Mouse (Mus musculus): Measurements from ENCODE around the gene Dlx4.

The Dlx4 gene

DNA sequence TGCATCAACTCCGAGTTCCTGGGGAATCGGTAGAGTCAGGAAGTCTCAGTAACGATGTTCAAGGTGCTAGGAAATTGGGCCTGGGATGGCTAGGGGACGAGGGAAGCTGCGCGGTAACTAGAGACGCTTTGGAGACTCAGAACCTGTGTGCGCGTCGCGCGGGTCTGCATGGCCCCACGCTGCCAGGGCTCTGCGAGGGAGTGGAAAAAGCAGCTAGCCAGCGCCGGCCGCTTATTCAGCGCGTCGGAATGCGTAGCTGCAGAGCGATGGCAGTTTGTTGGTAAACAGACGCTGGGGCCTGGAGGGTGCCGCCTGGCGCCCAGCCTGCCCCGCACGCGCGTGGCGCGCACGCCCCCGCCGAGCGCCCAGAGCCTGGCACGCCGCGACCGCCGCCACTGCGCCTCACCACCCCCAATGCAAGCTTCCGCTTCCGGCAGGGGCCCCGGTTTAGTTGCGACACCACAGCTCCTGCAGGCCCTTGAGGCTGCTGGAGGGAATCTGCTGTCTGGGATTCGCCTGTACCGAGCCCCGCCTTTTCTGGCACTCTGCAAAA lies at the start of gene Dlx4:
Gene Dlx4, minus strand, starts transcription at position 413 of the 553 bp plus-strand sequence.
- no peak for DNase-seq (ENCODE audit: low read depth, low spot score)

DNA sequence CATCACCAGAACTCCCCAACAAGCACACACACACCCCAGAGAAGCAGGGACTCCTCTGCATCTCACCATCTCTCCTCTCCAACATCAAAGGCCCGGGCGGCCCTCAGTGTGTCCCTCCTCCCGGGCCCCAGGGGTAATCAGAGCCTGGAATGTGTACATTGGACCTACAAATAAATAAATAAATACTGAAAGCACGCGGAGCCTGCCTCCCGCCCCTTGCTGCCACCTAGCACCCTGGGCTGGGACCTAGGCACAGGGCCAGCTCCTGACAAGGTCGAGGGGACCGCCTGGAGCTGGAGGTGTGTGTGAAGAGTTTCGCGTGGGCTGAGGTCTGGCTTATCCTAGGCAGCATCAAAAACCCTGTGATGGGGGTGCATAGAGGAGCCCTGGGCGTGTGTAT lies 43.8 kb upstream of the Dlx4 start:
- DNase-seq (ENCODE audit: low read depth, low spot score): no peak

DNA sequence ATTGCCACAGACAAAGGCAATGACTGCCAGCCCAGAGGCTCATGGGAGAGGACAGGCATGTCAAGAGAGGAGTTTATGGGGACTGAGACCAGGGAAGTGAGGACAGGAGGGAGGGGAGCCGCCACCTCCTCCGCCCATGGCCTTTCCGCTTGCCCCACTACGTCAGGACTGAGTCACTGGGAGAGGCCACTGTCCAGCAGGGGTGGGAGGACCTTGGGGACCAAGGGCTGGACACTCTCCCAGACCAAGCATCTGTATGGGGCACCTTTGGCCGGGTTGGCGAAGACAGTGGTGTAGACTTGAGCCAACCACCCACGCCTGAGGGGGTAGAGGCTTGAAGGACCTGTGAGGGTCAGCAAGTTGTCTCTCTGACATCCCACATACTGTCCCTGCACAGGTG lies 40.8 kb upstream of the Dlx4 start:
- DNase-seq (ENCODE audit: low read depth, low spot score): no peak

DNA sequence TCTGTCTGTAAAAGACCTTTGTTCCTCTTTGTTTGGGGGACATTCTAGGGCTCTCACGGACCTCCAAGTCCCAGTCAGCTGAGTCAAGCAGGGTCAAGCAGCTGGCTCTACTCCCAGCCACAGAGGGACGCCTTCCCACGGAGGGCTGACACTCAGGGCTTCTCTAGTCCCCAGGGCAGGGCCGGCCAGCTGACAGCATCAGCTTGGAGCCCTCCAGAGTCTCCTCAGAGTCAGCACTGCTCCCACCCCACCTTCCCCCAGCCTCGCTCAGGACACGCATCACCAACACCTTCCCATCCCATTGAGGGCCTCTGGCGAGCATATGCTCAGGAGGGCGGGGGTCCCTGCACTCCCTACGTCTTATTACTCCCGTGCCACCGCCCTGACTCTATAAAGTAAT lies 39.6 kb upstream of the Dlx4 start:
- DNase-seq (ENCODE audit: low read depth, low spot score): no peak

DNA sequence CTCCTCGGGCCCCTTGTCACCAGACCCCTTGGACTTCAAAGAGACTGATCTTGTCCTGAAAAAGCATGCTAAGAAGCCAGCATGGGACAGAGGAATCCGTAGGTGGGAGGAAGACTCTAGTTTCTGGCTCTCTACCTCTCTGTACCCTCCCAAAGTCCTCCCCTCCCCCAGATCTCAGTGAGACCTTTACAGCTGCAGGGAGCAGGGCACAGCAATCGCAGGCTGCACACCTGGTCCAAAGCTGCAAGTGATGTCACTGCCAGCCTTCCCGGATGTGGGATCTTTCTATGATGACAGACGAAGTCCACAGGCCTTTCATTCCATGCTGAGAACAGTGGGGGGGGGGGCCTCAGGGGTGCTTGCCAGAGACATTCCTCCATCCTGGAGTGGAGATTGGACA lies 38.5 kb upstream of the Dlx4 start:
- peak; percentile 17 for DNase-seq (ENCODE audit: low read depth, low spot score)

DNA sequence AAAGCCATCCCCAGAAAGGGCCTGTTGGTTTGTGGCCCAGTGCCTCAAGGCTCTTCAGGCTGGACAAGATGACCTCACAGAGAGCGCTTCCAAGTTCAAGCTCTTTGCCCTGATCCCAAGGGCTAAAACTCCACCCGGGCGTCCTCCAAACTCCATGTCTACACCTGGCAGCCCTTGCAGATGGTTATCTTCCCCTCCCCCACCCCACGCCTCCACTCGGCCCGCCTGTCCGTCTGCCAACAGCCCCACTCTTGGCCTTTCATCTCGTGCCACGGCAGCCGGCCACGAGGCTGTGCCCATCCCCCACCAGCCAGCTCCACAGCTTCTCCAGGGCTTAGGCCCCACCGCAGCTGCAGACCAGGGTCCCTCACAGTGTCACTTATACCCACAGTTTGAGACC lies 33.2 kb upstream of the Dlx4 start:
- no peak for DNase-seq (ENCODE audit: low read depth, low spot score)

DNA sequence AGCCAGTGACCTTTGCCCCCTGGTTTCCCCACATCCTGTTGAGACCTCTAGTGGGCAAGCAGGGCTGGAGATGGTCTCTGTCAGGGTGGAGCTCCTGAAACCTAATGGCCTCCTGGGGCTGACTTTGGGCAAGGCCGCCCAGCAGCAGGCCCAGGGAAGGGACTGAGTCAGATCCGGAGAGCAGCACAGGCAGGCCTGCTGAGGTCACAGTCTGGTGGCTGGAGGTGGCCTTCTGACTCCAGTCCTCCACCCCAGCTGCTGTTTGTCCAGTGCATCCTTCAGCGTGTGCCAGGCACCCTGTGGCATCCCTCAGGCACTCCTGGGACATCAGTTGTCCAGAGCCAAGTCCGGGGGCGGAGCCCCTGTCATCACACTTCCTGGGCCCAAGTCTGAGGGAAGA lies 19.8 kb upstream of the Dlx4 start:
- DNase-seq (ENCODE audit: low read depth, low spot score): no peak

DNA sequence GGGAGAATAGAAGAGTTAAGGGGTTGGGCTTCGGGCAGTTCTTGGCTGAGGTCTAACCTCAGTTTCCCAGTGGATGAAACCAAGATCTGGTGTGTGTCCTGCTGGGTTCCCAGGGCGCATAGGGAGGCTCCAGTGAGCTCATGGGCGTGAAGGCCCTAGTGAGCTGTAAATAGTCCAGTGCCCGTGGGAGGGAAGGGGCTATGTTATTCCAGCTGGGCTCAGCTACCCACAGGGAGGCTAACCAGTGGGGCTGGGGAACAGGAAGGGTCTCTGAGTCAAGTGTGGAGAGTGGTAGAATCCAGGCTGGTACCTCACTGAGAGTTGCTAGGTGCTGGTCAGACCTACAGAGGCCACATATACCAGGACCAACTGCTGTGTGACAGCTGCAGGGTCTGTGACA lies 15.6 kb upstream of the Dlx4 start:
- no peak for DNase-seq (ENCODE audit: low read depth, low spot score)

DNA sequence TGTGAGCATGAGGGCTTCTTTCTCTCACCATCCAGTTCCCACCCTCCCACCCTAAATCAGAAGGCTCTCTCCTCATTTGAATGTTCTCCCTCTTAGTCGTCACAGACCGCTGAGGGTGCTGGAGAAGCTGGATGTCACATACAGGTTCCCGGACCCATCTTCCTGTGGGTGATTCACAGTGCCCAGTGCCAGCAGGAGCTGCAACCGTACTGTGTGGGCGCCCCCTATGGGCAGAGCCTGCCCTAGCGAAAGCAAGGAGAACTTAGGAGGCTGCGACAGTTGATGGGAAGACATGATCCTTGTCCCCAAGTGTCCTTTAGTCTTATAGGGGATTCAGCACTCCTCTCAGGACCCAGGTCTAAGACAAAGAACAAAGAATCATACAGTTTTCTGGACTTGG lies 14.6 kb upstream of the Dlx4 start:
- DNase-seq (ENCODE audit: low read depth, low spot score): no peak

DNA sequence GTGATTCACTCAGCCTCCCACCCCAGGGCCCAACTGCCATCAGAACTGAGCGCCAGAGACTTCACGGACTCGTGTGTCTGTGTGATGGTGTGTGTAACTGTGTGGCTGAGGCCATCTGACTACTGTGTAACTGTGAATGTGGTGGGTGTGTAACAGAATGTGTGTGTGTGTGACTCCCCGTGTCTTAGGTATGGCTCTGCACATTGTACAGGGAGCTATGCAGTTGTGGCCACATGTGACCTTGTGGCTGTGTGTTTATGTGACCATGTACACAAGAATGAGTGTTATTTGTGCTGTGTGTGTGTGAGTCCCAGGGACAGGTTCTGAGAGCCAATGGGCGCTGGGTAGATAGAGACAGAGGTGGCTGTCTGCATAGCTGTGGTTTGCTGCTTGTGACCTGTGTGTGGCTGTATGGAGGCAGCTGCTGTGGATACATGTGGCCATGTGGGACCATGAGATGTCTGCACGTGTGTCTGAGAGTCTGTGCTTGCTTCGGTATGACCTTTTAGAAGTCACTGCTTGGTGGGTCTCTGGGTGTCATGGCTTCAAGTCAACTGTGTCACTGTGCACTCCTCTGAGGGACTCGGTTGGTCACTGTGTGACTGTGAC lies 13.8 kb upstream of the Dlx4 start:
- DNase-seq (ENCODE audit: low read depth, low spot score): no peak

DNA sequence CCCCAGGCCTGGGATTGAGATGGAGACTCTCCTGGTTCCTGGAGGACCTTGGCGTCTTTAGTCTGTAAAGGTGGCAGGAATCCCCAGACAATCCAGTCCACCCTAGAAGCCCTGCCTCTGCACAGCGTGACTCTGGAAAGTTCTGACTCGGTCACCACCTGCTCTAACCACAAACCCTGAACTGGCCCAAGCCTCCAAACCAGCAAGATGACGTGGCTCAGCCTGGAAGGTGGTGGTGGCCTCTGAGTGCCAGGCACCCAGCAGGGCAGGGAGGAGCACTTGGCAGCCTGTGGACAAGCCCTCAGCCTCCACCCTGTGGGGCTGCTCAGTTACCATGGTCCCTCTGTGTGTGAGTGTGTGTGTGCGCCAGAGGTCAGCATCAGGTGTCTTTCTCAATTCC lies 11.8 kb upstream of the Dlx4 start:
- DNase-seq (ENCODE audit: low read depth, low spot score): no peak

DNA sequence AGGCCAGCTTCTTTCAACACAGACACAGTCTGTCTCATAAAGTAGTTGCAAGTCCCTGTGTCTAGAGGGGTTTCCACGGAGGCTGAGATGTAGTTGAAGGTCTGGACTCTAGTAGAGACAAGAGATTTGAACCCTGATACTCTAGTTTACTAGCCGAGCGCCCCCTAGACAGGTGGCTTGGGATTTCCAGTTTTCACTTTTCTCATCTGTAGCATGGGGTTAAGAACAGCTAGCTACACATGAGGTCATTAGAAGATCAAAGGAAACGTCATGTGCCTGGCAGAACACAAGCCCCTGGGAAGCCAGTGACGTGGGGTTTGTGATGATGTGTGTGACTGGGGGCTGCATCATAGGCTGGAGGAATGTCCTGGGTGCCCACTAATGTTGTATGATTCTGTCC lies 11.3 kb upstream of the Dlx4 start:
- no peak for DNase-seq (ENCODE audit: low read depth, low spot score)

DNA sequence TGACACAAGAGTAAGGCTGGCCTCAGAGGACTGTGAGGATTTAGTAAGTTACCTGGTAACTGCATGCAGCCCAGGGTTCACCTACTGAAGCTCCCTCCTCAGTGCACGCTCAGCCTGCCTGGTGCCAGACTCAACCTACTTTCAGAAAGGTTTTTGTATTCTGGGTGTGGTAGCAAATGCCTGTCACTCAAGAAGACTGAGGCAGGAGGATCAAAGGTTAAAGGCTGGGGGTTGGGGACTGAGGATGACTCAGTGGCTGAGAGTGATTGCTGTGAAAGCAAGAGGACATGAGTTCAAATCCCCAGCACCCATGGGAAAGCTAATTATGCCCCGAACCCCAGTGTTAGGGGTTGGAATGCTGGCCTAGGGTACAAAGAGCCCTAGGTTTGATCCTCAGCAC lies 9.4 kb upstream of the Dlx4 start:
- DNase-seq (ENCODE audit: low read depth, low spot score): no peak

DNA sequence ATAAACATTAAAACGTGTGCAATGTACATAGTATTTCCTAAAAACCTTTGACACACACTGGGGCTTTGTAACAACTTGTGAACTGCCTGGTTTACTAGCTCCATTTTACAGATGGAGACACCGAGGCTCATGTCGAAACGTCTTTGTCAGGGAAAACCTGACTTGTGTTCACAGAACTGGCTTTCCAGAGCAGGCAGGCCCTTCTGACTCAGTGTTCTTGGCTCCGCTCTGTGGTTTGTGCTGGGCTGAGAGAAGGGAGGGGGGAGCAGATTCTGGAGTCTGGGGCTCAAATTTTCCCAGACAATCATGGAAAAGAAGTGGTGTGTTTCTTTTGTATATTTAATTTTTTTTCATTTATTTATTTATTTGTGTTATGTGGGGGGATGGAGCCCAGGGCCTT lies 7.6 kb upstream of the Dlx4 start:
- DNase-seq (ENCODE audit: low read depth, low spot score): no peak

DNA sequence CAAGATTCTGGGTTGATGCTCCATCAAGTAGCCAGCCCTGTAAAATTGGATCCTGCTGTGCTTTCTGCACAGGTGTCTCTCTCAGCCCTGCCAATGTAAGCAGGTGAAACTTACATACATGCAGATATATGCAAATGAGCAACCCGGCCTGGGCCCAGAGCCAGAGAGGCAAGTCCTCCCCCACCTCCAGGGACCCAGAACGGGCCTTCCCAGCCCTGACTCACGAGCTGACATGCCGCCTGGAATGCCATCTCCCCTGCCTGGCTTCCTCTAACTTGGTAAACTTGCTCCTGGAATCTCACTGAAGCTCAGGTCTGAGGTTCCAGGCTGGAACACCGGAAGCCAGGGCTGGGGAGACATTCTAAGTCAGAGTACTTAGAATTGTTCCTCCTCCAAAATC lies 7.1 kb upstream of the Dlx4 start:
- DNase-seq (ENCODE audit: low read depth, low spot score): no peak

DNA sequence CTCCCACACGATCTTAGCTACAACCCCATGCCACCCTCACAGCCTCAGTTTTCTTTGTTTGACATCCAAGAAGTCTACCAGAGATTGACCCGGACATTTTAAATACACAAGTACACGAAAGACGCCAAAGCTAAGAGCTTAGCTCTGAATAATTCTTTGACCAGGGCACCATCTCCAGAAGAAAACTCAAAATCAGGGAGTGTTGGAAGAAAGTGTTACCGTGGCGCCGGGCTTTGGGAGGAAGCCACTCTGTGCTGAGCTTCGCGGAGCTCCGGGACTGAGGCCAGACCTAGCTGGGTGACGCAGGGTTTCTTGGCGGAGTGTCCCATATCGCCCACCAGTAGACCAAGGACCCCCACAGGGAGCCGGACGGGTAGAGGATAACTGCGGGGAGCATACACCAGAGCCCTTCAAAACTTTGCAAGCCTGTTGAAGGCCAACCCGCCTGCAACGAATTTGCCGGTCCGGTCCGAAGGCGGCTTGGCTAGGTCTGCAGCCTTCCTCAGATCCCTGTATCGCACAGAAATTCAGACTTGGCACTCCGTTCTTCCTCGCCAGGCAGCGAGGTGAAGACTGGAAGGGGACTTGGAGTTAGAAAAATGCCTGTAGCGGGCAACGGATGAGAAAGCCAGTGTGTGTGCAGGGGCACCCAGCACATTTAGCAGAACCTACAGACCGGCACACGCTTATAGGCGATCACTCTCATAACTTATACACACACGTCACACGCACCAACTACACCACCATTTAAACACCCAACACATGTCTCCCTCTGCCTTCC lies 4.4 kb upstream of the Dlx4 start:
- no peak for DNase-seq (ENCODE audit: low read depth, low spot score)

DNA sequence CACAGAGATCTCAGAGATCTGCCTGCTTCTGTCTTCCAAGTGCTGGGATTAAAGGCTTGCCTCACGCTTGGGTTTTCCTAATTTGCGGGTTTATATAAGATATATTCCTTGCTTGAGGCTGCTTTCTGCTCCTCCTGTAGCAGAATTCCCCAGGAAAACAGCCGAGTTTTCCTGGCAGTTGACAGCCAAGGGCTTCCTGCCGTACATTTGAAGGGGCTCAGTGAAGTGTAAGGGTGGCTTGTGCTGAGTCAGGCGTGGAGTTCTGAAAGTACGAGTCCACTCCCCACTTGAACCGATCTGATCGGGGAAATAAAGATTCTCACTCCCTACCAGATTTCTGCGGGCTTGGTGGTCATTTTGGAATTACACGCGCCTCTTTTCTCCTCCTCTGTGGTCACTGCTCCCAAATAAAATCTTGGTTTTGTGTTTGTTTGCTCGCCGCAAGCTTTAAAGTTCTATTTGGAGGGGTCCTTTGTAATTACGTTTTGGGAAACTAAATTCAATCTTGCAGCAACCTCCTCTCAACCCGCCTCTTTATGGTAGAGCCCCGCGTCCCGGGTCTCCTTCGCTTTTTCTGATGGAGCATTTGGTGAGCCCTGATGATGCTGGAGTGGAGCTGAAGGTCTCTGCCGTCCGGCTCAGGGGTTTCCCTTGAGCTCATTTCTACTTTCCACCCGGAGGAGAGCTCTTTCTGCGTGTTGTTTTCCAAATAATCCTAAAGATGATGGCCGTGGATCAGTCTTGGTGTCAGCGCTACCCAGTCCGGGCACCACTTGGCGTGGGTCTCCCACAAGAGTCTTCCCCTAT lies 3.6 kb upstream of the Dlx4 start:
- DNase-seq (ENCODE audit: low read depth, low spot score): no peak

DNA sequence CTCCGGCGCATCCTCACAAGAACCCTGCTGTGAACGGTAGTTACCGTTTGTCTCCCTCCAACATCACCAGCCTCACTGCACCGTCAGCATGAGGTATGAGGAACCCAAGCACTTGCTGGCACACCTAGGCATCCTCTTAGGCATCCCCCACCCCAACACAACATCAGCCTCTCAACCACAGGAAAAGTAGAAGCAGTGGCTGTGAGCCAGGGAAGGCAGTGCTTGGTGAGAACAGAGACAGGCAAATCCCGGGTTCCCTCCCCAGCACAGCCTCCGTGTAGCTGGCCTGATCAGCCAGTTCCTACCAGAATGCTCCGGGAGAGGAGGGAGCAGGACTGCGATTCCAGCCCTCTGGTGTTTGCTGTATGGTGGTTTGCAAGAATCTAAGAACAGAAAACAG lies 2.7 kb upstream of the Dlx4 start:
- no peak for DNase-seq (ENCODE audit: low read depth, low spot score)

DNA sequence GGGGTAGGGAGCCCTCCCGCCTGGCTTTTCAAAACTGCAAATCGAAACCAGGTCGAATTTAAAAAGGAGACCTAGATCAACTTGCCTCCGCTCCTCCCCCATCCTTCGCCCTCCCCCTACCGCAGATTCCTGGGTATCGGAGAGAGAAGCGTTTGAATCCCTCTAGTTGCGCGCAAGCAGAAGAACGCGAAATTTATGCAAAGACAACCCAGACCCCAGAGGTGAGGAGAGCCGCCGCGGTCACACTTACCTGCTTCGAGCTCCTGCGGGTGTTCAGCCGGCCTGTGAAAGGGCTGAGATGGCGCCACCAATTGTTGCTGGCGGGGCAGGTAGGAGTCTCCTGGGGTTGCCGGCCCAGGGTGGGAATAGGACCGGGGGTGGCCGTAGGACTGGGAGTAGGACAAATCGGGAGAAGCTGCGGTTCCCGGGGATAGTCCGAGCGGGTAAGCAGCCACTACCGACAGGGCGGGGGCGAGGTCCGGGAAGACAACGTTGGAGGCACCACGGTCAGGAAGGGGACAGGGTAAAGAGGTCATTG lies 1.0 kb downstream of the Dlx4 start:
- DNase-seq (ENCODE audit: low read depth, low spot score): no peak

DNA sequence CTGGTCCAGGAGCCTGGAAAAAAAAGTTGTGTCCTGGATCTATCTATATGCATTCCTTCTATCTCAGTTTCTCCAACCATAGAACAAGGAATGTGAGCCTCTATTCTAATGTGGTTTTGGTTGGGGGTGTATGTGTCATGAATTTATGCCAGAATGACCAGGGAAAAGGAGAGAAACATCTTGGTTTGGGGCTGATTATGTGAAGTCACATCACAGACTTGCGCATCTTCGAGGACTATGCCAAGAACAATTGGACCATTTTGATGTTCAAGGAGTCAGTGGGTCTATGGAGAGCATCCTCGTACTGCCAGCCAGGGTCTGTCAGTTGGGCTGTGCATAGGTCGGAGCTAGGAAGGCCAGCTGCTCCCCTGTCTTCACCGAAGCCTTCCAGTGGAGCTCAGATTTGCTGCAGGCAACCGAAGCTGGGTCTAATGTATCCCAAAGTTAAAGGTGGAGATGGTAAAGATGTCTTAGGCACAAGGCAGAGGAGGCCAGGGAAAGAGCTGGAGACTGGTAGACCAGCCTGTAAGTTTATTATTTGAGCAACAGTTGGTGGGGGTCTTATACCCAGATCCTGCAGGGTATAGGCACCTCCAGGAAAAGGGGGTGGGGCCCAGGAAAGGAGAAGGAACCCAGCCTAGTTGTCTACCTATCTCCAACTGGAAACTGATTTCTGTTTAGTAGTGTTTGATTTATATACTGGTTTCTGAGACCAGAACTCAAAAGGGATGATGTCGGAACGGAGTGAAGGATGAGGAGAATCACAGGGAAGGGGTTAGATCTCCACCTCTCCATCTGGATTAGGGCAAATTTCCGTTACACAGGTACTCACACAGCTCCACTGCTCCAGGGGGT lies 1.7 kb downstream of the Dlx4 start:
- DNase-seq (ENCODE audit: low read depth, low spot score): no peak

DNA sequence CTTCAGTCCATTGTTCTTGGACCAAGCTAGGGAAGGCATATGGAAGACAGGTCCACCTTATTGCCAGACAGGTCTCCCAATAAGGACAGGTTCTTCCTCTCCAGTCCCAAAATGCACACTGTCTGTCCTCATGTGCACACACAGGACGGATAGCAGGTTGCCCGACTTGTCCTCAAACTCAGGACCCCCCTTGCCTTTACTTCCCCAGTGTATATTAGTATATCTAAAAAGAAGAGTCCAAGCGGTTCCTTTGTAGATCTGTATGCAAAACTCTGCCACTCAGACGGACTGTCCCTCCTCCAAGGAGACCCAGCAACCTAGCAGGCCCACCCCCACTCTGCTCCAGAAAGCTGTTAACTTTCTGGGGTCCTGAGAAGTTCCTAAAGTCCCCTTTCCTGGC lies 2.4 kb downstream of the Dlx4 start:
- DNase-seq (ENCODE audit: low read depth, low spot score): no peak
